Mouse (Mus musculus): ENCODE data around the gene Psme3.

Gene Psme3

DNA sequence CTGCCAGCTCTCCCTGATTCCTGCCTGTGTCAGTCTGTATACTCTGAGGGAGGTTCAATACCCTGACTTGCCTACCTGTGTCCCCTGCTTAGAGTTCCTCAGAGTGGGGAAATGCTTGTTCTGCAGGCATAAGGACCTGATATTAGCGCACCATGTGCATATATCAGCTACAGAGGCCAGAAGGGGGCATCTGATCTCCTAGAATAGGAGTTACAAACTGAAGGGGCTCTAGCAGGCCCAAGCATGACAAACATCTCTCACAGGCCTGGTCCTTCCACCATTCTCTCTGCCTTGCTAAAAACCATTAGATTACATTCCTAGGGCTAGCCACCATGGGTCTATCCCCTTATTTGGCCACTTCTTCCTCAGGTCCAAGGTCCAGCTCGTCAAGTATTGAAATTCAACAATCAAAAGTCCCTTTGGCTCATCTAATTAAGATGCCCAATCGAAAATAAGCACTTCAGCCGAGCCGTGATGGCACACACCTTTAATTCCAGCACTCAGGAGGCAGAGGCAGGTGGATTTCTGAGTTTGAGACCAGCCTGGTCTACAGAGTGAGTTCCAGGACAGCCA lies 38.5 kb downstream of the Psme3 start:
- DNase-seq: no peak

DNA sequence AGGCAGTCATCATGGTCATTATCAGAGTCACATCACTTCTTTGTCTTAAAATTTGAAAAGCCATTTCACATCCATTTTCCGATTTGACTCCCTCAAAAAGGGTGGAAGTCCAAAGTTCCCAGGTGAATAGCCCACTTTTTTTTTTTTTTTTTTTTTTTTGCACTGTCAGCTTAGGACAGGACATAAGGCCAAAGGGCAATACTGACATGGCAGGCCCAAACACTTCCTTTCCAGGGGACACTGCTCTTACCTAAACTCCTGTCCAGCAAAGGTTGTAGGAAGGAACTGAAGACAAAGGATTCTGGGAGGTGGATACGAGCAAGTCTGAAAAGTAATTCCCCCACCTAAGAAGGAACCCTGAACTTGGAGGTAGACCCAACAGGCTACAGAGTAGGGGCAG lies 39.9 kb downstream of the Psme3 start:
- peak in 1 of 2 experiments; percentile 57 for DNase-seq

DNA sequence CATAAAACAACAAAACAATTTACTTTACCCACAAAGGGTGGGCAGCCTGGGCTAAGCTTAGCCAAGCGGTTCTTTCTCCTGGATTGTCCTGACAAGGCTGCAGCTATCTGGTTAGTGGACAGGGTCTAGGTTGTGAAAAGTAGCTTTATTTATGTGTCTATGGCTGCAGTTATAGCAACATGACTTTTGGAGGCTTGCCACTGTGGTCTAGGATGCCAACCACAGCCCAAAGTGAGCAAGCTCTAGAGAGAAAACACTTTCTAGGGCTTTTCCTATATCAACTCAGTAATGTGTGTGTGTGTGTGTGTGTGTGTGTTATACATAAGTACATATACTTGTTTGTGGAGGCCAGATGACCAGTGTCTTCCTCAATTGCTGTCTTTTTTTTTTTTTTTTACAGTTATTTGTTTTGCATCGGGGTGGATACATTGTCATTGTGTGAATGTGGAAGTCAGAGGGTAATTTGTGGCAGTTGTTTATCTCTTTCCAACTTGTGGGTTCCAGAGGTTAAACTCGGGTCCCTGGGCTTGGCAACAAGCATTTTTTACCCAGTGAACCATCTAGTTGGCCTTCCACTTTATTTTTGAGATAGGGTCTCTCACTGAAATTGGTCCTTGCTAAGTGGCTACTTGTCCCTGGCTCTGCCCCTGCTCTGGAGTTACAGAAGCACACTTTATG lies 41.6 kb downstream of the Psme3 start:
- no peak for DNase-seq

DNA sequence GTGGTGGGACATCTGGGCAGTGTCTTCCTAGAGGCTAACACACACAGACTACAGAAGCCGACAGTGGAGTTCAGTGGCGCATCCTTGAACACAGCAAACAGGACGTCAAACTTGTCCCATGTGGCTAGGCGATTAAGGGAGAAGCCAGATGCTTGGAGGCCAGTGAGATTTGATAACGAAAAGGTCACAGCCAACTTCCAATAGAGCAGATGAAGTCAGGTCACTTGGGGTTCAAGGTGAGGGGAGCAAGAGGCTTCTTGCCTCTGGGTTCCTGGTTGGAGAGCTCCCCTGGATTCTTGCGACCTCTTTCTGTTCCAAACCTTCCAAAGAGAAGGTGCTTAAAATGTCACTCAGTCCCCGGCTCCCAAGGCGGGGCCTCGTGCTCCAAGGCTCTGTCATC lies 43.8 kb downstream of the Psme3 start:
- no peak for DNase-seq

DNA sequence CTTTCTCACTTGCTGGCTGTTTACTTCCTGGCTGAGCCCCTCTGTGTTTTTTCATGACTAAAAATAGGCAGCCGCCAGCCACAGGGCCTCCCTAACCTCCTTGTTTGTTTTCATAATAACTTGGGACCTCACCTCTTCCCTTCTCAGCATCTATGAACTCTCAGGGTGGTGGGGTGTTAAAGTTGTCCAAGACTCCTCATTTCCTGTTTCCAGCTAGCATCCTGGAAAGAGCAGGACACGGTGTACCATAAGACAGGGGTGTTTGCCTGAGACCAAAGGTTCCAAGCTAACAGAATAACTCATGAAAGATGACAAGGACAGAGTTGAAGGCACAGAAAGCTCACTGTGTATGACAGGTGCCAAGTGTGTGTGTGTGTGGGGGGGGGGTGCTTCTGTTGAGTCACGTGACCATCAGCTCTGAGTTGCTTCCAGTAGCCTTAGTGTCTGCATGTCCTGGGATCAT lies 44.7 kb downstream of the Psme3 start:
- DNase-seq: no peak

DNA sequence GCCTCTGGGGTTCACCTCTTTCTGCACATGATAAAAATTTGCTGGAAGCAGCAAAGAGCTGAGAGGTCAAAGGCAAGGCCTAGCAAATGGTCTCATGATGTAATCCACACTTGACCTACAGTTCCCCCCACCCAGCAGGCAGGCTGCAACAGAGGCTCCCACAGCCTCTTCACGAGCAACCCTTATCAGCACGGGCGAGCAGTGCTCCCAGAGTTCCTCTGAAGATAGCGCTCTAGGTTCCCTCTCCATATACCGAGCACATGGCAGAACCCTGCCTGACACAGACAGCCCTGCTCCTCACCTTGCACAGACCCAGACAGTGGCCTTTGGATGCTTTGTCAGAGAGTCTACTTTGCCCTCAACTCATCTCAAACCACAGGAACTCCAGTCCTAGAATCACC lies 48.5 kb downstream of the Psme3 start:
- peak; percentile 72 to 80 for DNase-seq

DNA sequence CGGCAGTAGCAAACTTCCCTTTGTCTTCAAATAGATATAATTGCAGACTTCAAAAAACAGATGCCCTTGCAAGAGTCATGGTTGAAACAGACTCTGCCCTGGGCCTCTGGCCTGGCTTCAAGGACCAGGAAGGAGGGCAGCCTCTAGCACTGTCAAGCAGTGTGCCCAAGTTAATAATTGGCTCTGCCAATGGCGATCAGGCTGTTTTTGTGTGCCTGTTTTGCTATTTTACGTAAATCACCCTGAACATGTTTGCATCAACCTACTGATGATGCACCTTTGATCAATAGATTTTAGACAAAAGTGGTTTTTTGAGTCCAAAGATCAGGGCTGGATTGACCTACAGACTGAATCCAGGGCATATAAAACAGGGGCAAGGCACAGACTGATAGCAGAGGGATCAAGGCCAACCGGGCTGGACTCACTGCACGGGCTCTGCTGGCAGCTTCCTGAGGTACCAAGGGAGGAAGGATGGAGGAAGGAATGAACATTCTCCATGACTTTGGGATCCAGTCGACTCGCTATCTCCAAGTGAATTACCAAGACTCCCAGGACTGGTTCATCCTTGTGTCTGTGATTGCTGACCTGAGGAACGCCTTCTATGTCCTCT lies 51.4 kb downstream of the Psme3 start, which contains the start of gene G6pc:
Gene G6pc (plus strand): TSS at position 236 of the 610 bp plus-strand sequence.
- DNase-seq: peak; percentile 82 to 90

DNA sequence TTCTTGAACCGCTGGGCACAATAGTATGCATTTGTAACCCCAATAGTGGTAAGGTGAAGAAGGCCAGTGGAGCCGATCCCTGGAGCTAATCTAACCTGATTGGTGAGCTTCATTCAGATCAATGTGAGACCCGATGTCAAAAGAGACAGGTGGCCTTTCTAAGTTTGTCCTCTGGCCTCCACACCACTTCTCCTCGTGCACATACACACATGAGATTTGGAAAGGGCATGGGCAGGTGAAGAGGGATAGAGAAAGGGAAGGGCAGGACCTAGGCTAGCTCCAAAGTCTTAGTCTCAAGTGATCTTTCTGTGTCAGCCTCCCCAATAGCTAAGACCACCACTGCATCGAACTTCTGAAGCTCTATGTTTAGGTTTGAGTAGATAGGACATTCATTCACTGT lies 54.1 kb downstream of the Psme3 start:
- DNase-seq: no peak
